Mouse (Mus musculus): Measurements from ENCODE around the gene Alkbh1. TPM values are rescaled to one million over a fixed set of nuclear protein-coding genes. Genes with fewer than 3 reads are reported as not detected.

Alkbh1 gene
- total and polyA plus RNA-seq, 3 experiments, result 41.4 to 48.9 TPM; not detected in 1

DNA sequence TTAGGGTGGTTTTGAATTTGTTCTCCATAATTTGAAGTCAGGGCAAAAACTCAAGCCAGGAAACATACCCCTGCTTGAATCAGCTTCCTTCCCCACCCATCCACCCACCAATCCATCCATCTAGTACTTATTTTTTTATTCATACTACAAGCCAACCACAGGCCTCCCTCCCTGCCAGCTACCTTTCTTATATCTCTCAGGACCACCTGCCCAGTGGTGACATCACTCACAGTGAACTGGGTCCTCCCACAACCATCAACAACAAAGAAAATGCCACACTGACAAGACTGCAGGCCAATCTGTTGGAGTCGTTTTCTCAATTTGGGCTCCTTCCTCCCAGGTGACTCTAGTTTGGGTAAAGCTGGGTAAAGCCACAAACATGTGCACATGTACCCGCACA lies 64.3 kb downstream of the Alkbh1 start:
- DNase-seq (ENCODE audit: low read depth, low spot score), result peak; percentile 28
- no peak overlapping the region for H3K27ac ChIP-seq (ENCODE audit: control insufficient read depth, low read depth, low read length)
- H3K4me1 ChIP-seq (ENCODE audit: control insufficient read depth in 1 of 2, insufficient read depth in 2 of 2, low read length in 2 of 2), result peaks cover 4 to 18% of the 10 kb centered on the region in 2 experiments; a peak in 3 of 4 replicates

More for the DNA sequence above, 64.3 kb downstream of the Alkbh1 start:
- TF ChIP-seq MYC (IDR thresholded peaks at IDR 0.05; ENCODE audit: low read depth, low read length) (no peak), TBP (IDR thresholded peaks at IDR 0.05; ENCODE audit: low read depth, low read length) (no peak), CHD1 (IDR thresholded peaks at IDR 0.05; ENCODE audit: low read depth, low read length) (no peak)
- no peaks in the 10 kb centered on the region for H3K9me3 ChIP-seq (replicated peaks; ENCODE audit: insufficient read depth, low read length)
- H3K27me3 ChIP-seq (ENCODE audit: control insufficient read depth in 1 of 2, insufficient read depth in 2 of 2, low read length in 2 of 2), result no peaks in the 10 kb centered on the region
- no peak overlapping the region for H3K4me3 ChIP-seq (ENCODE audit: control insufficient read depth in 1 of 2, insufficient read depth in 1 of 2, low read depth in 2 of 2, low read length in 2 of 2)
- H3K79me2 ChIP-seq (ENCODE audit: control insufficient read depth, insufficient read depth, low read length, poor library complexity), result peaks cover 14% of the 10 kb centered on the region
- H3K9ac ChIP-seq (ENCODE audit: control insufficient read depth, low read depth, low read length, poor library complexity, severe bottlenecking), result no peak overlapping the region
- H3K36me3 ChIP-seq (ENCODE audit: control insufficient read depth in 1 of 2, insufficient read depth in 2 of 2, low read length in 2 of 2), result peaks cover 0 to 15% of the 10 kb centered on the region in 2 experiments; a peak in 2 of 4 replicates

Other genes starting within 250 kb of the Alkbh1 start
- 0.20 and 0.62 TPM in 2 replicates for gene Samd15, start 244.3 kb downstream of the Alkbh1 start, total RNA-seq (2012; rRNA removed)
- 10 to 100 TPM in 1 of 2 experiments, not detected in 1; 24.0 TPM for gene Samd15, start 244.3 kb downstream of the Alkbh1 start, polyA plus RNA-seq (2012; ENCODE audit: insufficient read depth in 1 of 2, insufficient read length in 2 of 2, low read depth in 1 of 2, low replicate concordance in 2 of 2, missing spikeins in 1 of 2)
- 4.7 and 5.0 TPM in 2 replicates for gene Tmed8, start 243.6 kb downstream of the Alkbh1 start, total RNA-seq (2012; rRNA removed)
- gene Tmed8, start 243.6 kb downstream of the Alkbh1 start, polyA plus RNA-seq (2012; ENCODE audit: insufficient read depth in 1 of 2, insufficient read length in 2 of 2, low read depth in 1 of 2, low replicate concordance in 2 of 2, missing spikeins in 1 of 2), result 1 to 10 TPM in 1 of 2 experiments, not detected in 1; 6.9 TPM
- gene Noxred1, start 205.3 kb downstream of the Alkbh1 start, total RNA-seq (2012; rRNA removed), result 0.19 and 0.23 TPM in 2 replicates
- under 1 TPM in 1 of 2 experiments, not detected in 1; 0.17 TPM for gene Noxred1, start 205.3 kb downstream of the Alkbh1 start, polyA plus RNA-seq (2012; ENCODE audit: insufficient read depth in 1 of 2, insufficient read length in 2 of 2, low read depth in 1 of 2, low replicate concordance in 2 of 2, missing spikeins in 1 of 2)
- 18.2 and 19.7 TPM in 2 replicates for gene Vipas39, start 177.8 kb downstream of the Alkbh1 start, total RNA-seq (2012; rRNA removed)
- gene Vipas39, start 177.8 kb downstream of the Alkbh1 start, polyA plus RNA-seq (2012; ENCODE audit: insufficient read depth in 1 of 2, insufficient read length in 2 of 2, low read depth in 1 of 2, low replicate concordance in 2 of 2, missing spikeins in 1 of 2), result 10 to 100 TPM in 1 of 2 experiments, not detected in 1; 23.0 TPM
- 414 and 424 TPM in 2 replicates for gene Ahsa1, start 177.5 kb downstream of the Alkbh1 start, total RNA-seq (2012; rRNA removed)
- gene Ahsa1, start 177.5 kb downstream of the Alkbh1 start, polyA plus RNA-seq (2012; ENCODE audit: insufficient read depth in 1 of 2, insufficient read length in 2 of 2, low read depth in 1 of 2, low replicate concordance in 2 of 2, missing spikeins in 1 of 2), result 100 to 1,000 TPM in 1 of 2 experiments, not detected in 1; 403 TPM
- gene Ism2, start 144.3 kb downstream of the Alkbh1 start, total RNA-seq (2012; rRNA removed), result not detected in 2 replicates
- not detected for gene Ism2, start 144.3 kb downstream of the Alkbh1 start, polyA plus RNA-seq (2012; ENCODE audit: insufficient read depth in 1 of 2, insufficient read length in 2 of 2, low read depth in 1 of 2, low replicate concordance in 2 of 2, missing spikeins in 1 of 2)
- gene Sptlc2, start 55.7 kb downstream of the Alkbh1 start, total RNA-seq (2012; rRNA removed), result 61.6 and 64.6 TPM in 2 replicates
- 10 to 100 TPM in 1 of 2 experiments, not detected in 1; 75.9 TPM for gene Sptlc2, start 55.7 kb downstream of the Alkbh1 start, polyA plus RNA-seq (2012; ENCODE audit: insufficient read depth in 1 of 2, insufficient read length in 2 of 2, low read depth in 1 of 2, low replicate concordance in 2 of 2, missing spikeins in 1 of 2)
- 166 and 174 TPM in 2 replicates for gene Slirp, start 121 bp downstream of the Alkbh1 start, total RNA-seq (2012; rRNA removed)
- 100 to 1,000 TPM in 1 of 2 experiments, not detected in 1; 182 TPM for gene Slirp, start 121 bp downstream of the Alkbh1 start, polyA plus RNA-seq (2012; ENCODE audit: insufficient read depth in 1 of 2, insufficient read length in 2 of 2, low read depth in 1 of 2, low replicate concordance in 2 of 2, missing spikeins in 1 of 2)
- gene Snw1, start 28.3 kb upstream of the Alkbh1 start, total RNA-seq (2012; rRNA removed), result 88.1 and 108 TPM in 2 replicates
- 10 to 100 TPM; 40.8 to 92.1 TPM for gene Snw1, start 28.3 kb upstream of the Alkbh1 start, polyA plus RNA-seq (2012; ENCODE audit: insufficient read depth in 1 of 2, insufficient read length in 2 of 2, low read depth in 1 of 2, low replicate concordance in 2 of 2, missing spikeins in 1 of 2)
- not detected in 2 replicates for gene Gm5788, start 50.7 kb upstream of the Alkbh1 start, total RNA-seq (2012; rRNA removed)
- gene Gm5788, start 50.7 kb upstream of the Alkbh1 start, polyA plus RNA-seq (2012; ENCODE audit: insufficient read depth in 1 of 2, insufficient read length in 2 of 2, low read depth in 1 of 2, low replicate concordance in 2 of 2, missing spikeins in 1 of 2), result not detected
- gene Gm8300, start 70.3 kb upstream of the Alkbh1 start, total RNA-seq (2012; rRNA removed), result not detected in 2 replicates
- gene Gm8300, start 70.3 kb upstream of the Alkbh1 start, polyA plus RNA-seq (2012; ENCODE audit: insufficient read depth in 1 of 2, insufficient read length in 2 of 2, low read depth in 1 of 2, low replicate concordance in 2 of 2, missing spikeins in 1 of 2), result under 1 TPM in 1 of 2 experiments, not detected in 1; 0.07 TPM
- gene Oog1, start 158.7 kb upstream of the Alkbh1 start, total RNA-seq (2012; rRNA removed), result not detected in 2 replicates
- not detected for gene Oog1, start 158.7 kb upstream of the Alkbh1 start, polyA plus RNA-seq (2012; ENCODE audit: insufficient read depth in 1 of 2, insufficient read length in 2 of 2, low read depth in 1 of 2, low replicate concordance in 2 of 2, missing spikeins in 1 of 2)
- not detected in 2 replicates for gene Gm4027, start 174.9 kb upstream of the Alkbh1 start, total RNA-seq (2012; rRNA removed)
- under 1 TPM in 1 of 2 experiments, not detected in 1; 0.06 TPM for gene Gm4027, start 174.9 kb upstream of the Alkbh1 start, polyA plus RNA-seq (2012; ENCODE audit: insufficient read depth in 1 of 2, insufficient read length in 2 of 2, low read depth in 1 of 2, low replicate concordance in 2 of 2, missing spikeins in 1 of 2)
- not detected in 2 replicates for gene Gm16381, start 200.6 kb upstream of the Alkbh1 start, total RNA-seq (2012; rRNA removed)
- not detected for gene Gm16381, start 200.6 kb upstream of the Alkbh1 start, polyA plus RNA-seq (2012; ENCODE audit: insufficient read depth in 1 of 2, insufficient read length in 2 of 2, low read depth in 1 of 2, low replicate concordance in 2 of 2, missing spikeins in 1 of 2)